Mouse (Mus musculus): ENCODE data around the gene Cemip.

Cemip gene

GRCm38 (mm10) chr7:84090793-84091192, 4.5 kb upstream of the Cemip start:
- no peak for DNase-seq

GRCm38 (mm10) chr7:84089777-84090176, 3.5 kb upstream of the Cemip start:
- DNase-seq, result peak in 1 of 2 experiments; percentile 42

GRCm38 (mm10) chr7:84088971-84089370, 2.7 kb upstream of the Cemip start:
- DNase-seq, result peak; percentile 79 to 90

DNA sequence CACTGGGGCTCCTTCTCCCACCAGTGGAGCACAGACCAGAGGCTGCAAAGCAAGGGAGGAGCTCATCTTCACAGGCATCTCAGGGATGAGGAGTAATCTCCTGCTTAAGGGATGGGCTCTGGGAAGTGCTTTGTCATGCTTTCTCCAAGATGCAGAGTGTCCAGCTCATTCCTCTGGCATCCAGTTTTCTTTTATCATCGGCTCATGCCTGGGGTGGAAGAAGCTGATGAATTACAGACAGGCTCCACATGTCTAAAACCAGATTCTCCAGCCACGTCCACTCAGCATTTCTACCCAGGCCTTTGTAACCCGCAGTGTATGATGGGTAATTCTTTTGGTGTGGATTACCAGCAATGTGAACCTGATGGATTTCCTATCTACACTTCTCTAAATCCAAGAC, 1.9 kb upstream of the Cemip start:
- no peak for DNase-seq

- DNase-seq, result peak; percentile 32 to 56
Measured at GRCm38 (mm10) chr7:84085049-84085945, 1.0 kb downstream of the Cemip start.

- DNase-seq, result no peak
Measured at GRCm38 (mm10) chr7:84077257-84078013, 8.9 kb downstream of the Cemip start.

- DNase-seq, result no peak
Measured at GRCm38 (mm10) chr7:84074266-84074665, 12.0 kb downstream of the Cemip start.

DNA sequence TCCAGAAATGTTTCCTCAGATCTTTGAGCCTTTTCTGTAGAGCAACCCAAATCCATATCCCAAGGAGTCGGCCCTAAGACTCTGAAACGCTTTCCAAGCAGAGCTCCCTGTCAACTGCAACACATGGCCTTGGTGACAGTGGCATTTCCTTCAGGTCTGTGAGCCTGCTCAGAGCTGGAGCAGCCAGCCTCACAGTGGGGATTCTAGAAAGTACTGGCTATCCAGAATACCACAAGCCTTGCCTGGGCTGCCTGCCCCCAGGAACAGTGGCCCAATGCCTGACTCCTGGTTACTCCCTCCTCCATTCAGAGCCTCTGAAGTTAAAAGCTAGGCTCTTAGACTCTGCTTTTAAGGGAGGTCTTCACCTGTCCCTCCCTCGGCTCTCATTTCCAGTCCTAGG, 12.4 kb downstream of the Cemip start:
- DNase-seq, result no peak

DNA sequence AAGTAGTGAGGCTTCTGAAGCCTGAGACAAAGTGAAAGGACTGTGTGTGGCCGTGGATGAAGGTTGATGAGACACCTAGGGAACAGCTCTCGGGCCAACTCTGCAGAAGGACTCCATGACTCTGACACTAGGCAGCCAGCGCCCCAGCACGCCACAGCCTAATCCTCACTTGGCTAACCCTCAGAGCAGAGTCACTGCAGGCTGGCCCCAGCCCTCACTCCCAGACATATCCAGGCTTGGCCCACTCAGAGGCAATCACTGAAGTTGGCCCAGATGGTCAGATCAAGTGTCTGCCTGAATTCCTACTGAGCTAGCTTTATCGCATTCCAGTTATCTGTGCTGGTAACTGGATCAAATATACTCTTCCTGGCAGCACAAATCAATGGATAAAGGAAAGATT, 17.4 kb downstream of the Cemip start:
- DNase-seq, result no peak

GRCm38 (mm10) chr7:84059799-84060198, 26.5 kb downstream of the Cemip start:
- DNase-seq, result no peak

DNA sequence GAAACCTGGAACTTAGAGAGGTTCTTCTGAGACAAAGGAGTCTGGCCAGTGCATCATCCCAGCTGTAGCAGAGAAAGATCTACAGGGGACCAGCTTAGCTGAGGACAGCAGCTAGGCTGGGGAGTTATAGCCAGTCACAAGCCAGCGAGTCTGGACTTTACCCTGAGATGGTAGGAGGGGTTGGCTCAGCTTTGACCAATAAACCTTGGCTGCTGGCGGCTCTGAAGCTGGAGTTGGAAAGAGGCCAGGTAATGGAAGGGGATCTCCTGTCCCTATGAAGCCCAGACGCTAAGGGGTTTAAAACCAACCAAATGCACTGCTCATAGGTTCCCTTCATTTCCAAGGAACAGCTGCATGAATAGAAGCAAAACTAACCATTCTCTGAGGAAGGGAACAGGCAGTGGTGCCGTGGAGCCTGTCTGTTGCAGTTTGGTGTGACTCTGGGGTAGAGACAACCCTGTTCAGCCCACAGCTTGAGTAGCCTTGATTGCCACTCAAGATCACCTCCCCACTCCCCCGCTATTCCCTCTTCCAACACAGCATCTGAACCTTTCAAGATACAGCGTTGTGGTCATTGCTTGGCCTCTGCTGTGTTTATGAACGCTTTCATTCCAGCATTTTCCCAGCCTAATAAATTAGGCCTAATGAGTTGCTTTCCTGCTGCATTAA, 30.2 kb downstream of the Cemip start:
- DNase-seq, result peak; percentile 77 to 82

GRCm38 (mm10) chr7:84053856-84054255, 32.4 kb downstream of the Cemip start:
- DNase-seq, result no peak

GRCm38 (mm10) chr7:84051423-84051822, 34.9 kb downstream of the Cemip start:
- no peak for DNase-seq

DNA sequence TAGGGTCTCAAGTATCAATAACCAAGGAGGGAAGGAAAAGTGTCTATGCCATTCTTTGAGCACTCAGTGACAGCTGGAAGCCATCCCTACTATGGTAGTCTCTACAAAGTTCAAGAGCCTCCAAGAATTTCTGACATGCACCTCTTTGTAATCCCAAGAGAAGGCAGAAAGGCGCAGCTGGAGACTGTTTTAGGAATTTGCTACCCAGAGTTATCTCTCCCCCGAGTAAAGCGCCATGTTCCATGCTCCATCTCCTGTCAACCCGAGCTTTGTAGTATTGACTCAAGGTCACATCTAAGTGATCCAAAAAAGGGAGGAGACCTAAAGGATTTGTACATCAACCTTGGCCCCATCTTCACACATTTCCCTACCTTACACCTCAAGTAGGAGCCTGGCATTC, 40.8 kb downstream of the Cemip start:
- no peak for DNase-seq

GRCm38 (mm10) chr7:84044581-84045290, 41.6 kb downstream of the Cemip start:
- no peak for DNase-seq

- peak; percentile 68 to 73 for DNase-seq
Measured at GRCm38 (mm10) chr7:84042726-84043125, 43.6 kb downstream of the Cemip start.

GRCm38 (mm10) chr7:84039856-84040522, 46.3 kb downstream of the Cemip start:
- peak; percentile 48 to 52 for DNase-seq

- DNase-seq, result no peak
Measured at GRCm38 (mm10) chr7:84038642-84039041, 47.7 kb downstream of the Cemip start.

DNA sequence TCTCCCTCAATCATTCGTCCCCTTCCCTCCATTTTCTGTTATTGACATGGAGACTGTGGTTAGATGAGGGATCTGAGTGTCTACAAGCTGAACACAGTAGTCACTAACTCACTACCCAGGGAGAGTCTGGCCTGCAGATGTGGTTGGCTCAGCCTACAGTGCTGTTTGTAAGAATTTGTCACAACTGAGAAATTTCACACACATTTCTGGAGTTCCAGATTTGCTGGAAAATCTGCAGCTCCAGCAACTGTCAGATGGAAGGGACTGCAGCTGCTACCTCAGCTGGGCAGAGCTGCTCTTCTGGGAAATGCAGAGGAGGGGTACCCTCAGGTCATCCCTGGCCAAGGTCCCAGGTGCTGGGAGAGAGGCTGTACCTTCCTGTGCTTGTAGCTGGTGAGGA, 53.5 kb downstream of the Cemip start:
- DNase-seq, result no peak

GRCm38 (mm10) chr7:84029120-84029771, 57.1 kb downstream of the Cemip start:
- DNase-seq, result no peak

DNA sequence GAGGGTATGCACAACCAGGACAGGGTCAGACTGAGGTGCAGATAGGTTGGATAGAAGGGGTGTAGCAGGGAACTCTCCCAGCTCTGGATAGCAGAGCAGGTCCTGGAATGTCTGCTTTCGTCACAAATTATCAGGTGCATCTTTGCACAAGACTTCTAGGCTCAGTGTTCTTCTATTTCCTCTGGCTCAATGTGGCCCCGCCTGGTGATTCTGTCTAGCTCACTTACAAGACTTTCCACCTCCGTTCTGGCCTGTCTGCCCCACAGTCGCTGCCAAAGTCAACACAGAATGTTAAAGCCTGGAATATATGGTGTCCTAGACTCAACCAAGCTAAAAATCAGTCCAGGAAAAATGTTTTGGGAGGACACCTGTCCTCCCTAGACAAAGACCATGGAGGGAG, 57.9 kb downstream of the Cemip start:
- DNase-seq, result no peak

All from kidney, adult 8-10 months (tissue).